Mouse (Mus musculus) lung, adult 2 months (tissue): ENCODE data around the gene Ablim2.

Source experiments
- CTCF ChIP-seq: fragments of 200-500 bp; IDR thresholded peaks from 2 replicates; pipeline ENCODE4 v1.5.1; 2011; ENCODE audit warnings: mild to moderate bottlenecking, low read length, control low read depth; ENCODE audit not compliant: insufficient read depth
- POLR2A ChIP-seq: fragments of 200-500 bp; IDR thresholded peaks from 2 replicates; pipeline ENCODE4 v1.6.1; 2011; ENCODE audit warnings: low read depth, mild to moderate bottlenecking, control low read depth, low read length, borderline replicate concordance; ENCODE audit errors: extremely low read depth

- TF ChIP-seq POLR2A, result no peak
- no peak for TF ChIP-seq CTCF
Measured at GRCm38 (mm10) chr5:35915629-35916300, 158.1 kb downstream of the Ablim2 start.
